Mouse (Mus musculus): ENCODE measurements around the gene Lepr.

Gene Lepr

DNA sequence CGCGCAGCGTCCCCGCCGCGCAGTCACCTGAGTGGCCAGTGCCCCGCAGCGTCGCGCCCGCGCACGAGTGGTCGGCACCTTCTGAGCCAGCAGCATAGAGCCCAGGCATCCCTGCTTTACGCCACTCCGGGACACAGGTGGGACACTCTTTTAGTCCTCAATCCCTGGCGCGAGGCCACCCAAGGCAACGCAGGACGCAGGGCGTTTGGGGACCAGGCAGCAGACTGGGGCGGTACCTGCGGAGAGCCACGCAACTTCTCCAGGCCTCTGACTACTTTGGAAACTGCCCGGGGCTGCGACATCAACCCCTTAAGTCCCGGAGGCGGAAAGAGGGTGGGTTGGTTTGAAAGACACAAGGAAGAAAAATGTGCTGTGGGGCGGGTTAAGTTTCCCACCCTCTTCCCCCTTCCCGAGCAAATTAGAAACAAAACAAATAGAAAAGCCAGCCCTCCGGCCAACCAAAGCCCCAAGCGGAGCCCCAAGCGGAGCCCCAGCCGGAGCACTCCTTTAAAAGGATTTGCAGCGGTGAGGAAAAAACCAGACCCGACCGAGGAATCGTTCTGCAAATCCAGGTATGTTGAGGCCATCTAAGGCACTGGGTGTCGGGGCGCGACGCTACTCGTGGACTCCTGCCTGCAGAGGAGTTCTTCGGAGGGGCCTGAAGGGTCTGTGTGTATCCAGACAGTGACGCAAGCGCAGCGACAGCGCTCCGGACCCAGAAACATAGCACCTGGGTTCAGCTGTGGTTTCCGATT lies at the start of gene Lepr:
Gene Lepr, plus strand, starts transcription at position 38 of the 755 bp plus-strand sequence.
- no peak for DNase-seq (ENCODE audit: low read depth, low spot score)

DNA sequence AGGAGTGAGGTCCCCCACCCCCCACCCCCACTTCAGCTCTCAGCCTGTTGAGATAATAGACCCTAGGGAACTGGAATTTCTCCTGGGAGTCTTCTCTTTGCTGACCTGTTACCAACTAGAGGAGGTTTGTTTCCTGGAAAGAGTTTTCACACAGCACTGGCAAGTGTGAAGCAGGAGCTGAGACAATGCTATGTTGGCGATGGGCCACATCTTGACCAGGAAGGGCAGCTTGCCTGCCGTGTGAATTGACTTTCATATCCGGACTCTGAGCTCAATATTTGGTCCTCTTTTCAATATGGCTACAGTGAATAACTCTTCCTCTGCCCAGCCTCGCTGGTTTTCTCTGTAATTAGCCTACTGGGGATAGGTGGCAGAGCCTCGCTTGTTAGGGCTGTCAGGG lies 48.0 kb upstream of the Lepr start:
- no peak for DNase-seq (ENCODE audit: low read depth, low spot score)

DNA sequence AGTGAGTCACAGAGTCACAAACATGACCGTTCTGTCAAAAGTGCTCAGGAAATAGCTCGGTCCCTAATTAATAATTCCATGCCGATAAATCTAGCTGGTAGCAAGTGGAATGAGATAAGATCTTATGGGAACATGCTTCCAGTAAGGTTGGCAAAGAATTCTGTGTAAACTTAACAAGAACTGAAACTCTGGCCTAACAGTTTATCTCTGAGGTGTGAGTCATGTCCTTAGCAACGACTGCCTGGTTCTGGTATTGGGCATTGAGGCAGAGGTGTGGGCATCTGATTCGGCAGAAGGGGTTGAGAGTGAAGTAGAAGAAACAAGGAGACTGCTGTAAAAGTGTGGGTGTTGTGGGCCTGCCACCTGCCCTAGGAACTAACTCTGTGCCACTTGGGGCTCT lies 47.4 kb upstream of the Lepr start:
- no peak for DNase-seq (ENCODE audit: low read depth, low spot score)

DNA sequence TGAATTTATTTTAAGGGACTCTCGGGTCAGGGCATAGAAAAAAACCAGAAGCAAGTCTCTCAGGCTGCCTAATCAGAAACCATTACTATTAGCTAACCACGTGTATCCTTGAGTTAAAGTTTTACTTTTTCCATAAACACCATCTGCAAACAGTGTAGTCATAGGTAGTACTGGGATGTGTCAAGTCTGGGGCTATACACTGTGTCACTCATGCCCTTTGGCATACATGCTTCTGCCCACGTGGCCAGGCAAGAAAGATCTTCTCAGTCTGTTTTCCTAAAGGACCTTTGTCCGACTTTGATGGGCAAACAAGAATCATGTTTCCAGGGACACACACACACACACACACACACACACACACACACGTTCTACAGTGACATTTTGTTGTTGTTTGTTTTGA lies 42.4 kb upstream of the Lepr start:
- DNase-seq (ENCODE audit: low read depth, low spot score): no peak

DNA sequence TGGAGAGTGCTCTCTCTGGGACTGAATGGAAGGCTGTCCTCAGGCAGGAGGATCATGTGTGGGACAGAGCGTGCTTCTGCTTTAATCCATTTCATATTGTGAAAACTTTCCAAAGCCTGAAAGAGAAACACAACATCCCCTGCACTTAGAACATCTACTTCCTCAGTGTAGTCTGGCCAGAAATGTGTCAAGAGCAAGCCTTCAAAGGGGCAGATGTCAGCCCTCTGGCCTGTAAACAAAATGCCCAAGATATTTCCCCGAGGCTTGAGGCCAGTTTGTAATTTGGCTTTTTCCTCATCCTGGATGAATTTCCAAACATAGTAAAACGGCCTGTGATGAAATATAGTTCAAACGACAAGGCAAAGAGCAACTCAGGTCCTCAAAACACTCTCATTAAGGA lies 41.5 kb upstream of the Lepr start:
- no peak for DNase-seq (ENCODE audit: low read depth, low spot score)

DNA sequence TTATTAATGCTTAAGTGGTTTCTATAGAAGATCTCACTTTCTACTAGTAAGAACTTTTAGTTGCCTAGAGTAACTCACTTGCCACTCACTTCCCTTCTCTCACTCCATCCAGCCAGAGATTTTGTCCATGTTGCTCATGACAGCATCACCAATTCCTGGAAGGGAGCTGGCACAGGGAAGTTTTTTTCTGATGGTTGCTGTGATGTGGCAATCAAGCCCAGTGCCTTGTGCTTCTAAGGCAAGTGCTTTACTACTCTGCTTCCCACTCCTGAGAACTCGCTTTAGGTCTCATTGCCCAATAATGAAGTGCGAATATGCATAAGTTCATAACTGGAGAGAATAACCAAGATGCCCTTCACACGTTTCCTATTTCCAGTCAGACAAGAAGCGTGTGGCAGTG lies 34.6 kb upstream of the Lepr start:
- DNase-seq (ENCODE audit: low read depth, low spot score): no peak

DNA sequence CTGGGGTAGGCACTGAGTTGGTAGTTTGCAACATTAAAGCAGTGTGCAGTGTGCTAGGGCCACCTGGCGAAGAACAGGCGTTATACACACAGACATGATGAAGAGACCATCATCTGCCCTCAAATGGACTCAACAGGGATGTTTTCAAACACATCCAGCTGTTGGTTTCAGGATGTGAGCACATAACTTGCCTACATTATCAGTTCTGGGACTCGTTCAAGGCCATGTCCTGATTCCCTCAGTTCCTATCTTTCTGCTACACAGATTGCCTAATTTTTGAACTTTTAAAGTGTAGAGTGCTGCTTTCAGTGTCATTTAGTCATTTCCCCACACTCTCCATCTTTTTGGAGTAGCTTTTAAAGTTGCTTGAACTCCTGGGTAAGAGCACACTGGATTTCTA lies 34.1 kb upstream of the Lepr start:
- no peak for DNase-seq (ENCODE audit: low read depth, low spot score)

DNA sequence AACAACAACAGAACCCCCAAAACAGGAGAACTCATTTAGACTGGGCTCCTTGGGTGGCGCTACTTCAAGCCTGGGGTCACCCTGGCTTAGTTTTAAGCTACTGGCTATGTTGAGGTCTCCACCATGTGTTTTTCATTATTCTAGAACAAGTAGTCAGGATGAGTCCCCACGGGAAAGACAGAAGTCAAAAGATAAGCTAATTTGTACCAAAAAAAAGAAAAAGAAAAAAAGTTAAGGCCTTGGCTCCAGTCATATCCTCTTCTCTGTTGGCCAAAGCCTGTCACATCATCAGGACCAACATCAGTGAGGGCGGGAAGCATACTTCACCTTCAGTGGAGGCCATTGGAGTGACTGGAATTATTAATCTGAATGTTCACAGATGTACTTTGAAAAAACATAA lies 32.4 kb upstream of the Lepr start:
- DNase-seq (ENCODE audit: low read depth, low spot score): no peak

DNA sequence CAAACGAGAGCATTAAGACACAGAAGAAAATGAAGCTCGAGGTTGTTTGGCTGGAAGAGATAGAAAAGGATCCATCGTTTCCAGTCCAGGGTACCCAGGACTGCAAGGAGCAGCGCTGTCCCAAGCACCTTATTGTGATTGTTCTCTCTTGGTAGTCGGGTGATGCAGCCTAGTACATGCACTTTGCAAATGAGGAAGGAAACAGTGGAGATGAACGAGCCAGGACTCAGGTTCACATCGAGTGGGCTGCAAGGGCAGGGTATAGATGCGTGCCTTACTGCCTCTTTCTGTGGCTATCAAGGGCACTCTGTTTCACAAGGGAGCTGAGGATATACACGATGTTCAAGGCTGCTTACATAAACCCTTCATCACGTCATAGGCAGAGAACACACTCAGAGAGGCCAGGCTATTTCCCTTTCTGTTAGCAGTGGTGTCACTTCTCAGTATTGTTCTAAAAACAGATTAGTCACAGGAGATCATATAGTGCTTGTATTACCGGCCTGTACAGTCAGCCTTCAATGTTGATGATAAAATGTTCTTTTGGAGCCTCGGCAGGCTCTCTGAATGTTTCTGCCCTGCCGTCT lies 30.9 kb upstream of the Lepr start:
- peak; percentile 7 for DNase-seq (ENCODE audit: low read depth, low spot score)

DNA sequence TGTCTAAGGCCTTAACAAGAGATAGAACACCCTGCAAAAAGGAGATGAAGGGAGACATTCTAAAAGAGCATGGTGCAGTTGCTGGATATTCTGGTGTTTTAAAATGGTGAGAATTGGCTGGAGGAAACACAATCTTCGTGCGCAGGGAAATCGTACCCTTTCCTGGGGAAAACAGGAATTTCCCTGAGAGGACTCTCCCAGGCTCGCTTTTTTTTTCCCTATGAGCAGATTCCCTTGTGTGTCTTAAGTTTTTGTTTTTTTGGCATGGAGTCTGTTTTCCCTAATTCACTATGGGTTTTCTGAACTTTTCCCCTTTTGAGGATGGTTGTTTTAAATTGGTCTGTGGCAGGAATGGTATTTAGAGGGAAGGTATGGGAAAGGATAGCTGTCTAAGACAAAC lies 28.0 kb upstream of the Lepr start:
- no peak for DNase-seq (ENCODE audit: low read depth, low spot score)

DNA sequence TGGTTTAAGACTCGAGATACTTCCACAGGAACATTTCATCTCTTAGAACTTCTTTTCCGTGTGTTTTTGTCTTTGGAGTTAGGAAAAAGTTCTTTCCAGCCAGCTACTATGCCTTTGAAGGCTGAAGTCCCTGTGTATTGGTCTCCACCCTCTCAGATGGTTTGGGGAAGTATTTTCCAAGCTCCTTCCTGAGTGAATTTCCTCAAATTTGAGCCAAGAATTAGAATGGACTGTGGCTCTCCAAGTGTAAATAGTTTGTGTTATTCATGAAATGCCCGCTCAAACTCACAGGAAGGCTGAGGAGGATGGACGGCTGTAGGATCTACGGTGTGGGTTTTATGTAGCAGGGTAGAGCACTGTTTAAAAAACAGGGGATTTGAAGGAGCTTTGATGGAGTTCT lies 27.6 kb upstream of the Lepr start:
- DNase-seq (ENCODE audit: low read depth, low spot score): no peak

DNA sequence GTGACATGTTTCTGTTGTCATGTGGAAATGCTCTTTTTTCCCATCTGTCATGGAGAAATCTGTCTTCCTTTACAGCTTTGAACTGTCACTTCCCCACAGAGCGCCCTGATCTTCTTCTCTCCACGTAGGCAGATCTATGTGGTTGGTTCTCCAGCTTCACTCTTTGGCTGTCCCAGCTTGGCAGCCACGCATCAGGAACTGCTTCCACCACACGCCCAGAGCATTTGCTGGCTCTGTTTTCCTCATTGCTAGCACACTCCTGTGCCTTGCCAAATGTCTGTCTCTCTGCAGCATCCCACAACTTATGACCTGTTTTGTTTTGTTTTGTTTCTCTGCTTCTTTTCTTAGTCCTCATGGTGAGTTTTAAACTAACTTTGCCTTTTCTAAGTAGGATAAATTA lies 24.3 kb upstream of the Lepr start:
- peak; percentile 75 for DNase-seq (ENCODE audit: low read depth, low spot score)

DNA sequence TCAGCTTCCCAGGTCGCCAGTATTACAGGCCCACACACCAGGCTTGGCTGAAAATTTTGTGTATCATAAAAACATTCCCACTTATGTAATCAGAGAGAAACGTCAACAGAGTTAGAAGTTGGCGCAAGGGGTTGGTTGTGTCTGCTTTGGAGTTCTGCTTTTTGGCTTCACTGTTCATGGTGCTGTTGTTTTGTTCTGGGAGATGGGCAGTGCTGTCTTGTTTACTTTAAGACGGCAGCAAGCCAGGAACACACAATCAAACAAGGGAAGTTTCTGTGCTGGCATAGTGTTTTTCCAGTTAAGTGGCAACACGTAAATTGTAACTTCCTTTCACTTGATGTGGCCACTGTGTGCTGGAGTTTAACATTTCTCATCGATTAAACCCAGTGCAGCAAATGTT lies 22.7 kb upstream of the Lepr start:
- DNase-seq (ENCODE audit: low read depth, low spot score): no peak

DNA sequence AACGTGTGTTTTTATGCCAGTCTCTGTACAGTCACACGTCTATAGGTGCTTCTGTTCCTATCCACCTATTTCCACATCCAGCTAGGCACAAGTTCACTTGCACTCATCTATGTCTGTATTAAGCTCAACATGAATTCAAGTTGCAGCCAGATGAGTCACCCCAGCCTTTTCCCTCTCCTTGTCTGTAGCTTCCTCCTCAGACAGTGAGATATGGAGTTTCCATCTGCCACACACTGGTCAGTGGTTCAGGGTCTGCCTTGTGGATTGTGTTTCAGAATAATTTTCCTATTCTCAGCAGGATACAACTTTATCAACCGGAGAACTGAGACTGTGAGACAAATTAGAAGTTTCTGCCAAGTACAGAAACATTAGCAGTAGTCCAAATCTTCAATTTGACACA lies 20.0 kb upstream of the Lepr start:
- DNase-seq (ENCODE audit: low read depth, low spot score): no peak

DNA sequence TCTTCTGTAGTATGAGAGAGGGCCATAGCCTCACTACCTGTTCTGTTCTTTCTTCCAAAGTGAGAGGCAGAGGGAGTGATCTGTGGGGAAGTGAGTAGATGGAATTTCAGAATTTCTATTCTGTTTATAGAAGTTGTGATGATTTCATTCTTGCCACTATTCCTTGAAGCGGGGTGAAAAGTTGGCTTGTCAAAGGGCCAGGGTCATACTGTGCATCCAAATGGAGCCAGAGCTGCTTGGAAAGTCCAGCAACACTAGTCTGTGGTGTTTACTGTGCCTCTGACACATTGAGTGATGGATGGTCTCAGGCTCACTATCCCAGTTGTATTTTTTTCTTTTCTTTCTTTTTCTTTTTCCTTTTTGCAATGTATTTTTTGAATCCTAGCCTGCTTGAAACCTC lies 17.8 kb upstream of the Lepr start:
- DNase-seq (ENCODE audit: low read depth, low spot score): no peak

DNA sequence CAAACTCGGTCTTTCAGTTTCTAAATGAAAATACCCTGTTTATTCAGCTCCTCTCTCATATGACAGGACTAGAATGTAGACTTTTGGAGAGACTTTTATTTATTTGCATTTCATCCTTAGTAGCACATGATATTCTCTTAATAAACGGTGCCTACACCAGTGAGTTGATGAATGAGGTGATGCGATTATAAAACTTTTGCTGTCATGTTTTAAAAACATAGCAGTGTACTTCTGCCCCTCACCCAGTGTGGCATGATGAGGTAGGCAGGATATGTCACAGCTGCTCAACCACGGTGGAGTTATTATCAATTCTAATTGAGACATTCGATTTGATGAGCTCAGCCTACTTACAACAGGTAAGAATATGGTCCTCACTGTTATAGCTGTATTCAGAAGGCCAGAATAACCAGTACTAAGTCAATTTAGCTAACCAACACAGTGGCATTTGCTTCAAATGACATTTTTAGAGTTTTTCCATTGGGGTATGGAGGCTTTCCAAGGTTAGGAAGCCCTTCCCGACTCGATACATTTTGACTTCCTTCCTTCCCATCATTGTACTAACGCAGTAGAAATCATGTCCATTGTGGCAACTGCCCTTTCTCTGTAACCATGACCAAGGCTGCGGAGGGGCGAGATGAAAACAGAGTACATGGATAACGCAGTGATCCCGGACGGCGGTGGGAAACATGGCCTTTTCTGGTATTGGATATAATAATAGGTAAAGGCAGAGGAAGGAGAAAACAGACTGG lies 16.1 kb upstream of the Lepr start:
- DNase-seq (ENCODE audit: low read depth, low spot score): no peak

DNA sequence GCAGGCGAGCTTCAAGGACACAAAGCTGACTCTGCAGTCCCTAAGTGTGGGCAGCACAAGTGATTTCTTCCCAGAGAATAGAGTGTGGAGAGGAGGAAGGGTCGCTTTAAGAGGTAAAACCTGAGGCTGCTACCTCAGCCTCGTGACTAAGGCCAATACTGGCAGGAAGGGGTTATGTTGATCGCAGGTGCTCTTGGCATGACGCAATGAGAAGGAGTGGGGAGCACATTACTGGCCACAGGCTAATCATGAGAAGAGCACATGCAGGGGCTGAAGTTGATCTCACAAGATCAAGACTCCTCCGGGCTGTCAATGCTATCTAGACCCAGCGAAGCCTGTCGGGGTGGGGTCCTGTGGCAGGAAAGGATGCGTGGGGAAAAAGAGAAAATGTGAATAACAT lies 11.9 kb upstream of the Lepr start:
- no peak for DNase-seq (ENCODE audit: low read depth, low spot score)

DNA sequence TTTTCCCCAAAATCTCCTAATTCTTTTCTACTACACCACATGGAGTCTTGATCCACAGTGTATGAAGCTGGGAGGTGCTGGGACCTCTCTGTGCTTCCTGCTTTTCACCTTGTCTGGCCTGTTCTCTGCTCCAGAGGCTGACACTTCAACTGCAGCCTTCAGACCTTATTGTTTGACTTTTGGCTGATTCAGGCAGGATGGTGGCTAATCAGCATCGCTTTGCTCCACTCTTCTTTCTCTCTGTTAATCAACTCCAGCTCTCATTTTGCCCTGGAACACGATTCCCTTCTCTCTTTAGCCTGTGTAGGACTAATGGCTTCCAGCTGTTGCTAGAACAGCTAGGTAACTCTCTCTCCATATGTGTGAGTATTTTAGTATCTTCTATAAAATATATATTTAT lies 10.0 kb upstream of the Lepr start:
- no peak for DNase-seq (ENCODE audit: low read depth, low spot score)

DNA sequence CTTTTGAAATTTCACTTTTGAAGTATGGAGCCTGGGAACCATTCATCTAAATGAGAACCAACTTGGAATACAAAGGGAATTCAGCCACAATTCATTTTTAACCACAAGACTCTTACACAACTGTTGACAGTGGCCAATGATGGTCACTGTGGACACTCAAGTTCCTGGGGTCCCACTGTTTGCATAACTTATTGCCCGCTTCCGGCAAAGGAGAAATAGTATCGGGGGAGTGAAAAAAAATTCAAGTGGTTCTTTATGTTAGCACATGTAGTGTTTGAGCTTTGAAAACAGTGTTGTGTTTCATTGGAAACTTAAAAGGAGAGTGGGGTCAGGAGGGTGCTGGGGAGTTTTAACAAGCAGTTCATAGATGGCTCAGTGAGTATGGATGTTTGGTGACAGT lies 9.3 kb upstream of the Lepr start:
- no peak for DNase-seq (ENCODE audit: low read depth, low spot score)

DNA sequence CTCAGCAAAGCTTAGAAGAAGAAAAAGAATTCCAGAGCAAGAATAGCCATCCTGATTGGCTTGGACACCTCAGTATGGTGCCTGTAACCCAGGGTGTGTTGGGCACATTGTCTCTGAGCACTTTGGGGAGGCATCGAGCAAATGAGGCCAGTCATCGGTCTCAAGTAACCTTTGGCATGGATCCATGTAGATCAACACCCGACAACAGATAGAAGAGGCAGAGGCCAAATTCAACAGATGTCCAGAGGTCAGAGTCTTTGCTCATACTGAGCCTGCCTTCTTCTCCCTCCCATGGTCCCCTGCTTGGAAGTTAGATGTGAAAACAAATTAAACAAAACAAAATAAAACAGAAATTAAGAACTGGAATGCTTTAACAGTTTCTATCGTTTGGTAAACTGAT lies 6.8 kb upstream of the Lepr start:
- DNase-seq (ENCODE audit: low read depth, low spot score): no peak

DNA sequence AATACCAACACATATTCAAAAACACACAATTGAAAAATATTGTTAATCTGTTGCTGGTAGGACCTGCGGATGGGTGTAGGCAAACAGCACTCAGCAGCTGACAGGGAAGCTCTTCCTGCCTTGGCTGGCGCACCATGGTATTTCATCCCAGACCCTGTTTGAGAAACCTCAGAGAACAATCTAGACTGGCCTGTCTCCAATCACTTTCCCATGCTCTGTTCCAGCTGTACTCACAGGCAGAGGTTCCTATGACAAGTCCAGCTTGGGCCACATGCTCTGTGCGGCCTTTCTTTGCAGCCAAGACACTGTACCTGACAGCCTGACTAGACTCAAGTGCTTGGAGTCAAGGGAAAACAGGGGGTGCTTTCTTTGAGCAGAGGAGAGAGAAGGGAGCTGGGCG lies 6.1 kb upstream of the Lepr start:
- no peak for DNase-seq (ENCODE audit: low read depth, low spot score)

DNA sequence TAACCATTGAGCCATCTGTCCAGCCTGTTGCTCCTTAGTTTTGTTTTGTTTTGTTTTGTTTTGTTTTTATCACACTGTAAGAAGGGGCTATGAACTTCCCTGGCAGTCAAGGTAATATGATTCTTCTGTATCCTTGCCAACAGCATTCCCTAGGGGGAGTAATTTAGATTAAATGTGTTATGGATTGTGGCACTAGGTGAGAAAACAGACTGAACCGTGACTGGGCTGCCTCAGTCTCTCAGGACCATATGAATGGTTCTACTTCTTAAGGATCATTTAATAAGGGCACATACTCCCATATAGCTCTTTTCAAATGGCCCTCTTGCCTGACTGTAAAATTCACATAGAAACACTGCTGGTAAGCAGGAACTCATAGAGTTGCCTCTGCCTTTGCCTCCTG lies 4.6 kb upstream of the Lepr start:
- DNase-seq (ENCODE audit: low read depth, low spot score): no peak

DNA sequence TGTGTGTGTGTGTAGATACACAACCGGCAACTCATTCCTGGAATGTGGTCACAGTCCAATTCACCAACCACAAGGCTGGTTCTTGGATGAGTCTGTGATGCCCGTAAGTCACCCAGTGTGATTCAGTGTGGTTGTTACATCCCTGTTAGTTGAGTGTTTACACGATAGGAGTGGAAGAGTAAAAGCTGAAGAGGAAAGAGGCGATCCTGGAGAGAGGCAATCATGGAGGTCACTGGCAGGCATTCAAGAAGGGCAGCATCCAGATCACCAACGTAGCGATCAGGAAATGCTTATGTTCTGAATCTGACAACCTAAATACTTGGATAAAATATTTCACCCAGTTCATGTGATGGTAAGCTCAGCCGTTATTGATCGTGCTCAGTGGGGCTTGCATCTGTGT lies 1.9 kb upstream of the Lepr start:
- no peak for DNase-seq (ENCODE audit: low read depth, low spot score)
